27 mouse cellular contexts compared by ENCODE assay signal in the genomic region with DNA sequence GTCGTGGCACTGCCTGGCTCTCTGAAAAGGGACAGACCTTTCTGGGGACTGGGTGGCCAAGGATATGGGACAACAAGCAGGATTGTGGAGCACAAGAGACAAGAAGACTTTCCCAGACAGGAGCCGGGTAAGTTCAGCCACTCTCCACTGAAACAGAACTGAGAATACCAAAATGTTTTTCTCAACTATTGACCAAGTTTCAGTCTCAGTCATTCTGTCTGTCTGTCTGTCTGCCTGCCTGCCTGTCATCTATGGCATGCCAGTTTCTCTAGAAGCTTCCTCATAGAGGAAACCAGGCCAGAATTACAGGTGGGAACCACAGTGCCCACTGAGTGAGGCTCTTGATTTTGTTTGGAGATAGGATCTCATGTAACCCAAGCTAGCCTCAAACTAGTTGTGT.
"Had no signal": no experiment of that assay in that cellular context is flagged by ENCODE, and none has a peak within 500 bp of the region (broad histone marks: within the 10 kb centered on the region; RNA-seq: fewer than 3 reads in every experiment).

No protein-coding gene starts in this region.

- ATAC-seq: forebrain, embryonic 13.5 days; forebrain, embryonic 14.5 days; forebrain, embryonic 15.5 days; forebrain, embryonic 16.5 days; forebrain, postnatal 0 days had no signal

- H3K4me3 ChIP-seq: embryonic facial prominence, embryonic 10.5 days; embryonic facial prominence, embryonic 12.5 days; embryonic facial prominence, embryonic 13.5 days; embryonic facial prominence, embryonic 15.5 days; erythroblast, embryonic 14.5 days; forebrain, embryonic 10.5 days; forebrain, embryonic 12.5 days; forebrain, embryonic 13.5 days; forebrain, embryonic 15.5 days; gastrocnemius, adult 2 months; heart, adult 2 months; heart, embryonic 10.5 days had no signal

- H3K27me3 ChIP-seq: embryonic facial prominence, embryonic 12.5 days; embryonic facial prominence, embryonic 13.5 days; embryonic facial prominence, embryonic 15.5 days; forebrain, embryonic 12.5 days; forebrain, embryonic 13.5 days; forebrain, embryonic 15.5 days had no signal

- H3K9ac ChIP-seq: embryonic facial prominence, embryonic 12.5 days; embryonic facial prominence, embryonic 13.5 days; embryonic facial prominence, embryonic 15.5 days; forebrain, embryonic 12.5 days; forebrain, embryonic 13.5 days; forebrain, embryonic 15.5 days; forebrain, postnatal 0 days had no signal

- H3K36me3 ChIP-seq: embryonic facial prominence, embryonic 12.5 days; forebrain, embryonic 15.5 days had no signal

- H3K27ac ChIP-seq: embryonic facial prominence, embryonic 10.5 days; embryonic facial prominence, embryonic 12.5 days; embryonic facial prominence, embryonic 13.5 days; embryonic facial prominence, embryonic 15.5 days; forebrain, embryonic 10.5 days; forebrain, embryonic 12.5 days; forebrain, embryonic 13.5 days; forebrain, embryonic 15.5 days; gastrocnemius, adult 2 months; heart, adult 2 months; heart, embryonic 10.5 days had no signal

- DNase-seq: cerebellum, adult 9-10 months; cerebellum, adult 9-11 months; cerebellum, postnatal 10 days; cerebellum, postnatal 14 days; cerebellum, postnatal 25 days; embryo, embryonic 11 days; forebrain, postnatal 0 days; gastrocnemius, adult 2 months; gastrocnemius, postnatal 10 days; gastrocnemius, postnatal 14 days; gastrocnemius, postnatal 25 days; gastrocnemius, postnatal 36 days; heart, adult 11 months; heart, adult 18-20 months; heart, adult 2 months had no signal

- H3K9me3 ChIP-seq: embryonic facial prominence, embryonic 10.5 days; embryonic facial prominence, embryonic 13.5 days; embryonic facial prominence, embryonic 15.5 days; forebrain, embryonic 10.5 days; forebrain, embryonic 12.5 days; forebrain, embryonic 13.5 days; forebrain, embryonic 15.5 days; heart, embryonic 10.5 days had no signal

- H3K4me2 ChIP-seq: embryonic facial prominence, embryonic 12.5 days; embryonic facial prominence, embryonic 13.5 days; embryonic facial prominence, embryonic 15.5 days; forebrain, embryonic 12.5 days; forebrain, embryonic 13.5 days; forebrain, embryonic 15.5 days had no signal

- H3K4me1 ChIP-seq: embryonic facial prominence, embryonic 10.5 days; embryonic facial prominence, embryonic 12.5 days; embryonic facial prominence, embryonic 13.5 days; embryonic facial prominence, embryonic 15.5 days; forebrain, embryonic 10.5 days; forebrain, embryonic 12.5 days; forebrain, embryonic 13.5 days; forebrain, embryonic 15.5 days had no signal
